Mouse (Mus musculus) thymus, postnatal 4 days (tissue): ENCODE results near the gene Pdia5.

Experiments used
- DNase-seq: peaks from one replicate; pipeline ENCODE4 v3.0.0; 2021

The Pdia5 gene

DNA sequence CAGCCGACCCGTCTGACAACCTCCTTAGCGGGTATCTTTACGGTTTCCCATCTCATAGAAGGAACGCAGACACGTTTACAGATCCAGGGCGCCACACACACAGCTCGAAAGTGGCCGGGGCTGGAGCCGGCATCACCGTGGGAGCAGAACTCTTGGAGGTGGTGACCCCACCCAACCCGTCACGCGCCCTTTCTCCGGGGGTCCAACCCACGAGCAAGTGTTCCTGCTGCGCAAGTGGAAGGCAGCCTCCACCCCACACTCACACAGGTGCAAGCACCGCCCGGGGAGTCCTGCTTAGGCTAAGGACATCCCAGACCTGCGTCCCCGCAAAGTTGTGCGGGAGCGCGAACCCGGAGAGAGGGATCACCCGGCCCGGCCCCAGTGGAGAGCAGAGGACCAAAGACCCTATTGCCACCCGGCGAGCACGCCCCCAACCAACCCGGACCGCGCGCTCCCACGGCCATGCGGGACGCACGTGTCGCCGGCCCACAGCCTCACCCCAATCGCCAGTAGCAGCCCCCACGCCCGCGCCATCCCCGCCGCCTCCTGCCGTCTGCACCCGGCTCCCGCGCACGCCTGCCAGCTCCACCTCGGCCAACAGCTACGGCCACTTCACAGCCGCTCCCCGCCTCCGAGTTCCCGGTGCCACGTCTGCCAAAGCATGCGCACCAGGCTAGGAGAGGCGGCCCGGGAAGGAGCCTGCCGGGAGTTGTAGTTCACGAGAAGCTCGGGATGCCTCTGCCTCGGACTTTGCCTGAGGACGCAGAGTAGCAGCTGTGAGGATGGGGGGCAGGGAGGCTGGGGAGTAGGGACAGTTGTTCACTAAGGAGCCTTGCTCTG lies at the start of gene Pdia5:
TSS of gene Pdia5 (minus strand) at position 643 of the 840 bp plus-strand sequence.
- peak; percentile 41 for DNase-seq

DNA sequence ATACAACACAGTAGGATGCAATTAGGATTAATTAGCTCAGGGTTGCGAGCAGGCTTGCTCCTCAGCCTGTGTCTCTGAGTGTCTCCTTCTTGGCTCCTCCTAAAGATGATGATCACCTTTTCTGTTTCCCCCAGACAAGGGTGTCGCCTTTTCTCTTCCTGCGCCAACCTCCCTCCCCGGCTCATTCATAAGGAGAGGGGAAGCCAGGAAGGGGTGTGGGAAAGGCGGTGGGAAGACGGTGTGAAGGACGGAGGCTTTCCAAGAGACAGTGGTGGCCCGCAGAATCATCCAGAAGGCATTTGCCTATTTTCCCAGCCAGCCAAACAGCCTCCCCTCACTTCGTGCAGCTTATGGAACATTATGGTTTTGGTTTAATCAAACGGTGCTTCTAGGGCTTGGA lies 48.4 kb upstream of the Pdia5 start:
- DNase-seq: no peak

DNA sequence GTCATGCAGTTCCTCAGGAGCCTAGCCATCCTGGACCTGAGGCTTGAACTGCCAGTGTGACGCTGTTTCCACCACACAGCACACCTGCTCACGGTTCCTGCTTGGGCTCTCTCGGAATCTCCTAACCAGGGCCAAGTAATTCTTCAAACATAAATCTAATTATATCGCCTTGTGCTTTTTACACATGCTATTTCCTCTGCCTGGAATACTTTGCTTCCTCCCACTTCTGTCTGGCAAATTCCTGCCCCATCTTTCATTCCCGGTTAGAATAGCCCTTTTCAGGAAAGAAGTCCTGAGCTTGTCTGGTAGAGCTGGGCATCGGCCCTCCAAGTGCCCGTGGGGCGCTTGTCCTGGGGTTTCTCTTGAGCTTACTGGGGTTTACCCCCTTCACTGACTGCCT lies 47.0 kb upstream of the Pdia5 start:
- DNase-seq: no peak

DNA sequence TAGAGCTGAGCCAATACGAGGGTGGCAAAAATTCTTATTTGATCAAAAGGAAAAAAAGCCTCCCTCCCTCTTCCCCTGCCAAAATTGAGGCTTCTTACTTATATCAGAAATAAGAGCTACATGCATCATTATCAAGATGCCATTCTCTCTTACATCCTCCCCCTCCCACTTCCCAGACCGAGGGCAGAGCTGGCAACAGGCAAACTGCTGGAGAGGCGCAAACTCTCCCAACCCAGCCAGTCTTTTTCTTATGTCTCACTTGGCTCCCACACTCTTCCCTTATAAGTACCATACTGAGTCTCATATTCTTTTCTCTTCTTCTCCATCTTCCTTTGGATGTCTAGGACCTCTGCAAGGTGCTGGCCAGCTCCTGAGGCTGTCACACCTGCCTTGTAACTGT lies 44.0 kb upstream of the Pdia5 start:
- no peak for DNase-seq

DNA sequence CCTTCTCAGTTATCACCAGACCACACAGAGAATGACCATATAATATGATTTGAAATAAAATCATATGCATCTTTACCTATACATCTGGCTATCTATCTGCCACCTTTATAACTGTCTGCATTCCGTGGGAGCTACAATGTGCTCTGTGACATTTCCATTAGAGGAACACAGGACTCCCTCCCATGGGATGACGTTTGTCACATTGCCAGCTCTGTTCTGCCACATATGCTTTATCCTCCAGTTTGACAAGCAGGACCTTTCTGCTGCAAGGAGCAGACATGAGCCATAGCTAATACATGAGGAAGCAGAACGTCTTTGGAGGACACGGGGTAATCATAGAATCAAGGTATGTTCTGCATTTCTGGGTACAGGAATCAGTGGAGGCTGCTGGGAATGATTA lies 33.5 kb upstream of the Pdia5 start:
- no peak for DNase-seq

DNA sequence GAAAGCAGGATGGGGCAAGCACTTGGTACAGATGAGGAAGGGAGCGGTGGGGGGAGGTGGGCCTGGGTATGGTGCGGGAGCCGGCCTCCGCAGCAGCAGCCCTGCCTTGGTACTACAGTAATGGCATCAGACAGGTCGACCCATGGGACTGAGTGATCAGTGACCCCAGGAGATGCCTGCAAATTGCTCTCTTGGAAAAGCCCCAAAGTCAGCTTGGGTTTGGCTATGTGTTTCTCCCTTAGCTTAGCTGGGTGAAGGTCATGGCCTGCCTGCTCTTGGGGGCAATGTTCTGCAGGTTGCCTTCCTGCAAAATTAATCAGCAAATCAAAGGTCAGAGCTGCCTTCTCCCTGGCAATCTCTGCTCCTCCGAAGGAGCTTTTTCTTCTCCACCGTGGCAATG lies 28.6 kb upstream of the Pdia5 start:
- DNase-seq: no peak

- DNase-seq: no peak
These were observed 27.6 kb upstream of the Pdia5 start for GRCm38 (mm10) chr16:35517976-35518951.

DNA sequence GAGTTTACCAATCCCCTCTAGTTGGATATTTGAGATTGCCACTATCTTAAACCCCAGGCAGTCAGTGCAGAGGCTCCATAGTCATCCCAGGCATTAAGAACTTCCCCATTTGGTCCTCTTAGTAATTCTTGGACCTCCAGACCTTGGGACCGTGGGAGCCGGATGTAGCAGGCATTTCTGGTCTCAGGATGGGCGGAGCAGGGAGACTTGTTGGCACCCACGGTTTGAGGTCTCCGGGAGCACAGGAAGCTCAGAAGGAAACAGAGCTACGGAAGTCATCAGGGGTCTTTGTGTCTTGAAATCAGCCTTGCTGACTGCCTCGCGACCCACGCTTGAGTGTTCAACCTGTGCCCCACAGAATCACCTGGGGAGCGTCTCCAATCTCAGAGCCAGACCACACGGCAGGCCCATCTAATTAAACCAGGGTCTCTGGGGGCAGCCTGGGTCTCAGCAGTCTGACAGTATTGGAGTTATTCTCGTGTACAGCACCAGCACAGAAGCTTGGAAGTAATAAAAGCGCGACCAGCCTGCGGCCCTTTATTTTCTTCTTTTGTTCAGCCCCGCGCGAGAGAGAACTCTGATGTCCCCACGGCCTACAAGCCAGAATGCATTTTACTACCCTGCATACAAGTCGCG lies 25.4 kb upstream of the Pdia5 start:
- DNase-seq: no peak

GRCm38 (mm10) chr16:35509331-35510070 lies 18.8 kb upstream of the Pdia5 start:
- no peak for DNase-seq

- no peak for DNase-seq
These were observed 17.9 kb upstream of the Pdia5 start for GRCm38 (mm10) chr16:35508581-35508980.

DNA sequence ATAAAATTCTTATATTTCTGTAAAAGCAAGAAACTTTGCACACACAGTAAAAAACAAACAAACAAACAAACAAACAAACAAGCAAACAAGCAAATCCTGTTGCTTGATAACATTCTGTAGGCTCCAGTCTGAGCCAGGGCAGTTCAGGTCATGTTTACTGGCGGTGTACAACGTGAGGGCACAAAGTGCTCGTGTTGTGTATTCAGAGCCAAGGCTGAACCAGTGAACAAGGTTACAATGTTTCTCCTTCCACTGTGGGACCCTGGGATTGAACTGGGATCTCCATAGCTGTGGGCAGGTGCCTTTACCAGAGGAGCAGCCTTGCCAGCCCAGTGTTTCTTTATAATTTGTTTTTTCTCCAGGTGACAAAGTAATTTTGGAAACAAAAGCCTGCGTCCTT lies 15.1 kb upstream of the Pdia5 start:
- no peak for DNase-seq

GRCm38 (mm10) chr16:35504266-35504665 lies 13.6 kb upstream of the Pdia5 start:
- DNase-seq: no peak

DNA sequence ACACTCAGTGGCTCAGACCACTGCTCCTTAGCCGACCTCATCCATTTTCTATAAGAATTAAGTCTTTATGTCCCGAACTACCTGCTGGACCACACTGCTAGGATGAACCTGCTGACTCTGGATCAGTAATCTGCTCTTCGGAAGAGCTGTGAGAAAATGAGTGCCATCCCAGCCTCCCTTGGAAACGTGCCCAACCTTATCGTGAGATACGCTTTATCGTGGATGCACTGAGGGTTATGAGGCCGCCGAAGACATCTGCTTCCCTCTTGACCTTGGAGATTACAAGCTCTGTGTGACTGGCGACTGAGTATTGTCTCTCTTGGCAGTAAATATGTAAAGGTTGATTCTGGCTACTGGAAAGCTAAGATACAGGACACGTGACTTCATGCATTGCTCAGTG lies 11.8 kb upstream of the Pdia5 start:
- no peak for DNase-seq

DNA sequence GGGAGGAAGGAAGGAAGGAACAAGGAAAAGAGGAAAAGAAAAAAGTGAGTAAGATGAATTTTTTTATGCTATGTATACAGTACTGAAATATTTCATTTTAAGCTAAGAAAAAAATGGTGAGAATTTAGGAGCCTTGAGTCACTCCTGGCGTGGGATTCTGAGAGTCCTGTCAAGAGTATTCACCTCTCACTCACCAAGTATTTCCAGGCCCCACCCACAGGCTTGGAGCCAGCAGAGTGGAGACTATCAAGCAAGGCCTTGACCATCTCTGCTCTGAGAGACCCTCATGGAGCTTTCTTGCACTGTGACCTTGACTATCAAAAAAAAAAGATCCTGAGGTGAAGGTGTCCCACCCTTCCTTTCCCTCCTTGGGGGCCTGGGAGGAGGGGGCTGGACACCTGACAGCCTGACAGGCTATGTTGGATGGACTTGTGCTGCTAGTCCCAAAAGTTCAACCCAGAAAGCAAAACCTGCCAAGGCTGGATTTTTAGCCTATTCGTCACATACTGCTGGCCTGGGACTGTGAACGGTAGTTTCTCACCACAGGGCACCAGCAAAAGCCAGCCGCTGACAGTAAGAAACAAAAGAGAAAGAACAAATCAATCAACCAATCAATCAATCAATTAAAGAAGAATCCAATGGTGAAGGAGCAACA lies 10.6 kb upstream of the Pdia5 start:
- no peak for DNase-seq

DNA sequence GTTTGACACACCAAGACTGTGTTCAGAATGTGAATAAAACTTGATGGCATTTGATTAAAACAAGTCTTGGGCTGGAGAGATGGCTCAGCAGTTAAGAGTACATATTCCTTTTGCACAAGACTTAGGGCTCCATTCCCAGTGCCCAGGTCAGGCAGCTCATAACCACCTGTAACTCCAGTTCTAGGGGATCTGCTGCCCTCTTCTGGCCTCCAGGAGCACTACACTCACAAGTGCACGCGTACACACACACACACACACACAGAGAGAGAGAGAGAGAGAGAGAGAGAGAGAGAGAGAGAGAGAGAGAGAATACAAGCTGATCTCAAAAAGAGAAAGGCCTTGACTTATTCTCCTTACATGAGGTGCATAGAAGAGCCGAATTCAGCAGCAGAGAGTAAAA lies 9.7 kb upstream of the Pdia5 start:
- DNase-seq: no peak

DNA sequence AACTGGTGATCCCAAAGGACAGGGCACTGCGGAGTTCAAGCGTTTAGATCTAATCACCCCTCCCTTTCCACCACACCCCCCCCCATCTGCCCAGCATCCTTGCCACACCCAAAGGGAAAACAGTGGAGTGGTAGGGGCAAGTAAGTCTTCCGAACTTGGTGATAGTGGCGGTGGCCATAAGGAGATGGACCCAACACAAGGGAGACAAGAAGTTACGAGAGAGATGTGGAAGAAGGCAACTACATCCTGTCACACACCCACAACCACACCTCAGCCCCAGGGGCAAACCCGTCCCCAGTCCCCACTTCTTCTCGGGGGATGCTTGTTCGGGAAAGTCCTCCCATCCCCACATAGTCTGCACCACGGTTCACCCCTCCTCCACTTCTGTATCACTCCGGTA lies 880 bp downstream of the Pdia5 start:
- no peak for DNase-seq

DNA sequence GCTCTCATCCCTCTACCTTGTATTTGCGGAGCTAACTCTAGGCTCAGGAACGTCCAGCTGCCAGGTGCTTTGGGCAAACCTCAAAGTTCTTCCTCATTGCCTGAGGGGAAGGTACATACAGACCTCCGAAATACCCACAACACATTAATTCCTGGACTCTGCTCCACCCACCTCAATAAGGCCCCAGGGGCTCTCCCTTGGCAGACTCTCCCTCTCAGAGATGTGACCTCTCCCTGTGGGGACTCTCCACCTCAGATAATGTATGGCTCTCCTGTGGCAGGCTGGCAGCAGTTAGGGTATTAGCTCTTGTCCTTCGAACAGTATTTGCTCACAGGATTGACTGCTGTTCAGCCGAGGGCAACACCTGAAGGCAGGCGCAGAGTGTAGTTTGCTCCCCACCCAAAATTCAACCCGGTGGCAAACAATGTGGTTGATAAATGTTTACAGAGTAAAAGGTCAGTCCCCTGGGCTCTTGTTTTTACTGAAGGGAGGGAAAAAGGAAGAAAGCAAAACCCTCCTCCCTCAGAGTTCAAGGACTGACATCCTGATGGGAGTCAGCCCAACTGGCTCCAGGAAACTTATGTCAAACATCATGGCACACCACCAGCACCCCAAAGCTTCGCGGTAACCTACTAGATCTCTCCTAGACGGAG lies 1.5 kb downstream of the Pdia5 start:
- DNase-seq: no peak

GRCm38 (mm10) chr16:35487776-35488175 lies 2.9 kb downstream of the Pdia5 start:
- no peak for DNase-seq

DNA sequence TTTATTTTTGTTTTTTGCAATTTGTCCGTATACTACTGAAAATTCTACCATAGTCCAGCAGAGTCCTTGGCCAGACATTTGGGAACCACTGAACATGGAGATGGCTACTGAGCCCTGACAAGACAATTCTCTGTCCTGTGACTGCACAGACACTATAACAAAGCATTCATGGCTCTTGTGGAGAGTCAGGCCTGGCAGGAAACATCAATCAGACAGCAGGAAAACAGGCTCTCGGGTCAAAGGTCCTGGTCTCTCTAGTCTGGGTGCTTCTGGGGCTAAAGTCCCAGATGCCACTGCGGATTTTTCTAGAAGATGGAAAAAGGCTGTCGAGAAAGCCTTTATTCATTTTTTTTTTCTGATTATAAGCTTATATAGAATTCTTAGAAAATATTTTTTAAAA lies 3.6 kb downstream of the Pdia5 start:
- no peak for DNase-seq

- no peak for DNase-seq
These were observed 5.0 kb downstream of the Pdia5 start for GRCm38 (mm10) chr16:35485711-35486110.

DNA sequence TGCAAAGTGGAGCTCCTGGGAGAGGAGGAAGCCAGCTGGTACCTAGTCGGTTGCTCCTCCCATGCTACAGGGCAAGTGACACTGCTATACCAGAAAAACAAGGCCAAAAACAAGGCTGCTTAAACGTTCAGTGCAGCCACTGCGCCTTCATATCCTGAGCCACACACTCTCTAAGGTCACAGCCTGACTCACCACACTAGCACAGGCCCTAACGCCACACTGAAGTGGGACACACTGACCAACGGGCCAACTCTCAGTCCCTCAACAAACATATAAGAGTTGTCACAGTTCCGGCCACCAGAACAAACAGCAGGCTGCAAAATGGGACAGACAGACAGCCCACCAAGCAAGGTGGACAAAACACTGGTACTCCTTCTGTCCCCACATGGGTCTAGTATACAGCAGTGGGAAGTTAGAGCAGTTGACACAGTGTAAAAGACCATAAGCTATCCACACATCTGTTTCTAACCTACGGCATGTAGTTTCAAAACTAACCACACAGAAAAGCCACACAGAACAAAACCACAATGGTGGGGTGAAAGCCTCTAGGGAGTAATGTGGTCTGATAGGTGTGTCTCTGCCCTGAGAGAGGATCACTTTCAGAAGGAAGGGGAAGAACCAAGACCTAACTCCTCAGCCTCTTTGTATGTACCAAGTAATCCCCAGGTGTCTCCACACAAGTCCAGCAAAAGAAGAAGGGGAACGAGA lies 6.0 kb downstream of the Pdia5 start:
- DNase-seq: no peak
